Mouse (Mus musculus): ENCODE results near the gene Siglecg. TPM values are rescaled to one million over a fixed set of nuclear protein-coding genes. Genes with fewer than 3 reads are reported as not detected.

Gene Siglecg
- polyA plus RNA-seq (2012; rRNA removed), result 3.3 and 3.4 TPM in 2 replicates

DNA sequence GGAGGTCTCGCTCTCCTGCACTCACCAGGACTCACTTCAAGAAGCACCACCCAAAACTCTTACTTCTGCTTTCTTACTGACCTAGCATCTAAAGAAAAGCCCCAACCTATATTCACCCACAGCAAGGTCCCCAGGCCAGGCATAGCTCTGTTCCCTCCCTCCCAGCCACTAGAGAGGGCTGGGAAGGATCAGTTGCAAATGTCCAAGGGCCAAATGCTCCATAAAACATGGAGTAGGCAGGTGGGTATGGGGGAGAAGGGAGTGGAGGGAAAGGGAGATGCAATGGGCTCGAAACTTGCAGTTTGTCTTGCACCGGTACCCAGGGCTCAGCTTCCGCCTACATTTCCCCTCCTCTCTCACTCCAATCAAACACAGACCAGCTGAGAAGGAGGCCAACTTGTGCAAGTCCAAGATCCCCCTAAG lies at the start of gene Siglecg:
Siglecg (plus strand) TSS at position 74 of the 423 bp plus-strand sequence.

GRCm38 (mm10) chr7:43427406-43427805 lies 19.4 kb downstream of the Siglecg start, which contains the start of gene Lim2:
Gene Lim2, plus strand, starts transcription at chr7:43427670.

GRCm38 (mm10) chr7:43436341-43437255 lies 28.6 kb downstream of the Siglecg start, which contains the start of gene Nkg7:
Gene Nkg7, plus strand, starts transcription at chr7:43437073.

GRCm38 (mm10) chr7:43440482-43440881 lies 32.5 kb downstream of the Siglecg start, which contains the start of gene Cldnd2:
Gene Cldnd2, plus strand, starts transcription at chr7:43440782.

GRCm38 (mm10) chr7:43443917-43444293 lies 35.9 kb downstream of the Siglecg start, which contains the start of the genes Etfb and Gm45233:
Gene Etfb, plus strand, starts transcription at chr7:43444083.
Gene Gm45233, plus strand, starts transcription at chr7:43444128.

DNA sequence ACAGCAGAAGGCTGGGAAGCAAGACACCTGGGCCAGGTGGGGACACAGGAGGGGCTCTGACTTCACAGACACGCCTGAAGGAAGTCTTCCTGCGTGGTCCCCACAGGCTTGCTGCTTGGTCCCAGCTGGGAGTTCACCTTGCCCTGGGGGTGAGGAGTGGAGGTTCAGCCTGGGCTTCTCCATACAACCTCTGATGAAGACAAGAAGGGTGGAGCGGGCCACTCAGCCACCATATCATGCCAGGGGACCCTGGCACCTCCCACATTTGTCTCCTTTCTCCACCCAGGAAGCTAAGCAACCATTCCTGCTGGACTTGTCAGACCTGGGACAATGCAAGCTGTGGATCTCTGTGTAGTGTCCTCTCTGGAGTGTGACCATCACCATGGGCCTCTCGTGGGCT lies 54.8 kb downstream of the Siglecg start, which contains the start of gene Vsig10l:
Vsig10l (plus strand) TSS at position 301 of the 400 bp plus-strand sequence.

Other genes with a start within 250 kb of the Siglecg start
- 2.2 and 3.1 TPM in 2 replicates for gene Zfp715, start 94.9 kb upstream of the Siglecg start, polyA plus RNA-seq (2012; rRNA removed)
- 0.32 and 0.59 TPM in 2 replicates for gene Siglecf, start 56.9 kb upstream of the Siglecg start, polyA plus RNA-seq (2012; rRNA removed)
- not detected in 2 replicates for gene Lim2, start 19.5 kb downstream of the Siglecg start, polyA plus RNA-seq (2012; rRNA removed)
- 3.6 and 4.3 TPM in 2 replicates for gene Nkg7, start 28.9 kb downstream of the Siglecg start, polyA plus RNA-seq (2012; rRNA removed)
- gene Cldnd2, start 32.6 kb downstream of the Siglecg start, polyA plus RNA-seq (2012; rRNA removed), result not detected in 2 replicates
- gene Etfb, start 35.9 kb downstream of the Siglecg start, polyA plus RNA-seq (2012; rRNA removed), result 66.7 and 91.3 TPM in 2 replicates
- gene Gm45233, start 35.9 kb downstream of the Siglecg start, polyA plus RNA-seq (2012; rRNA removed), result 1.4 and 1.9 TPM in 2 replicates
- 11.4 and 11.9 TPM in 2 replicates for gene Vsig10l, start 54.9 kb downstream of the Siglecg start, polyA plus RNA-seq (2012; rRNA removed)
- gene Iglon5, start 81.9 kb downstream of the Siglecg start, polyA plus RNA-seq (2012; rRNA removed), result 4.7 and 5.2 TPM in 2 replicates
- not detected in 2 replicates for gene 4931406B18Rik, start 97.7 kb downstream of the Siglecg start, polyA plus RNA-seq (2012; rRNA removed)
- gene Cd33, start 136.2 kb downstream of the Siglecg start, polyA plus RNA-seq (2012; rRNA removed), result 2.1 and 6.2 TPM in 2 replicates
- gene Zfp658, start 154.1 kb downstream of the Siglecg start, polyA plus RNA-seq (2012; rRNA removed), result 1.5 and 1.6 TPM in 2 replicates
- 2.7 and 3.1 TPM in 2 replicates for gene Zfp719, start 171.4 kb downstream of the Siglecg start, polyA plus RNA-seq (2012; rRNA removed)
- 0.38 TPM in 1 of 2 replicates, not detected in the other for gene Zfp819, start 199.0 kb downstream of the Siglecg start, polyA plus RNA-seq (2012; rRNA removed)
- not detected in 2 replicates for gene Ceacam18, start 226.5 kb downstream of the Siglecg start, polyA plus RNA-seq (2012; rRNA removed)

All from ovary, adult 2 months (tissue).